Mouse (Mus musculus) liver, embryonic 13.5 days (tissue): ENCODE measurements around the gene St6gal1. TPM values are rescaled to one million over a fixed set of nuclear protein-coding genes. Genes with fewer than 3 reads are reported as not detected.
"Not testable (repeated sequence)": the region's sequence is repeated elsewhere in the genome, so short reads cannot be mapped to it uniquely, and the experiment has no call there.

ENCODE experiments used
- ATAC-seq: fragments of 200-750 bp; cut with Nextera tagmentation; 2 replicates; pipeline ENCODE4 v1.8.0; 2017; ENCODE audit warnings: low read depth, mild to moderate bottlenecking, moderate number of reproducible peaks, moderate library complexity
- DNase-seq: peaks from one replicate; pipeline ENCODE4 v3.0.0; 2022
- H3K27ac ChIP-seq: fragments of 300-500 bp; sonication (generic); 2 replicates; pipeline ENCODE4 v1.5.1; 2015; ENCODE audit warnings: moderate library complexity, mild to moderate bottlenecking, inconsistent platforms
- H3K27me3 ChIP-seq: fragments of 300-500 bp; sonication (generic); 2 replicates; pipeline ENCODE4 v1.6.1; 2015; ENCODE audit warnings: mild to moderate bottlenecking, inconsistent platforms
- H3K36me3 ChIP-seq: fragments of 300-500 bp; sonication (generic); 2 replicates; pipeline ENCODE4 v1.6.1; 2015; ENCODE audit warnings: mild to moderate bottlenecking, inconsistent platforms
- H3K4me1 ChIP-seq: fragments of 300-500 bp; sonication (generic); replicated peaks from 2 replicates; pipeline ENCODE4 v1.6.1; 2015; ENCODE audit warnings: inconsistent platforms
- H3K4me2 ChIP-seq: fragments of 300-500 bp; sonication (generic); 2 replicates; pipeline ENCODE4 v1.6.1; 2015; ENCODE audit warnings: inconsistent platforms, mild to moderate bottlenecking, moderate library complexity
- H3K4me3 ChIP-seq: fragments of 300-500 bp; sonication (generic); replicated peaks from 2 replicates; pipeline ENCODE4 v1.5.1; 2015; ENCODE audit warnings: mild to moderate bottlenecking, inconsistent platforms
- H3K9ac ChIP-seq: fragments of 300-500 bp; sonication (generic); 2 replicates; pipeline ENCODE4 v1.6.1; 2015; ENCODE audit warnings: mild to moderate bottlenecking, inconsistent platforms
- H3K9me3 ChIP-seq: fragments of 300-500 bp; sonication (generic); replicated peaks from 2 replicates; pipeline ENCODE4 v1.6.1; 2016; ENCODE audit warnings: inconsistent platforms
- WGBS: fragments of 180-500 bp; shearing (Covaris S2); methylation state at CpG from one replicate; pipeline ENCODE4 v1.1.7; 2015; ENCODE audit not compliant: insufficient replicate concordance; 5-methylcytosine and 5-hydroxymethylcytosine counted together
- polyA plus RNA-seq: library from polyadenylated mRNA; unstranded; fragments of >200 nt; fragmentation: Nextera tagmentation; extraction: Ambion mirVana; gene quantifications from 2 replicates; pipeline ENCODE4 v1.2.1, GENCODE M21; 2015

St6gal1 gene
- 7.5 and 10.1 TPM in 2 replicates for polyA plus RNA-seq

- Histone ChIP-seq H3K9me3 (no peaks in the 10 kb centered on the region), H3K4me2 (peak within 1 kb of the TSS; percentile 65), H3K36me3 (no peaks in the 10 kb centered on the region), H3K4me1 (no peaks in the 10 kb centered on the region; the same call in 1 of the 2 replicates), H3K4me3 (peak within 1 kb of the TSS; percentile 58), H3K27me3 (peaks cover 72% of the 10 kb centered on the region), H3K9ac (peak within 1 kb of the TSS; percentile 60), H3K27ac (no peak within 1 kb of the TSS)
- 1% methylated on average over 20 of the region's 20 CpGs for WGBS
- DNase-seq (peak; percentile 9), ATAC-seq (peak; percentile 23; the same call in 1 of the 2 replicates)
Measured at GRCm38 (mm10) chr16:23224671-23225068, at the start of gene St6gal1. TSS of gene St6gal1 (plus strand) at chr16:23224740.

DNA sequence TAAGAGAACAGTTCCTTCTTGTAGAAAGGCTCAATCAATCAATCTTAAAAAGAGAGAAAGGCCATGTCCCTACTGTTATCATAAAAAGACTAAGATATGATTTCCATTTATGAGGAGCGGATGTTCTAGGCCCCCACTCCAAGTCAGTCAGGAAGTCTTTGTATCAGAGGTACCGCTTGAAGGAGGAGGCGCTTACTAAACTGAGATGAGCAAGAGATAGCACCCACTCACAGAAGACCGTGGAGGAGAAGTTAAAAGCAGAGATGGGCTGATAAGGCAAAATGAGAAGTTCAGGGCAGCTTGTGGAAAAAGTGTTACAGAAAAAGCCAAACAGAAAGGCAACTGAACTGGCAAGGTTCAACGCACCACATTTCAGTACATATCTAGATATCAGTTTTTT, 49.7 kb upstream of the St6gal1 start:
- 0 out of 2 replicates have a peak overlapping the region, but pooled peaks have one; percentile 18 for H3K27ac ChIP-seq
- no peaks in the 10 kb centered on the region for H3K36me3 ChIP-seq
- no peak overlapping the region for H3K4me2 ChIP-seq
- ATAC-seq, result no peak
- DNase-seq, result no peak
- H3K4me1 ChIP-seq, result 0 out of 2 replicates have a peak, but pooled peaks cover 7% of the 10 kb centered on the region
- H3K9ac ChIP-seq, result no peak overlapping the region
- WGBS, result 27% methylated on average over 5 of the region's 5 CpGs
- no peak overlapping the region for H3K4me3 ChIP-seq
- H3K9me3 ChIP-seq, result no peaks in the 10 kb centered on the region
- no peaks in the 10 kb centered on the region for H3K27me3 ChIP-seq

- H3K4me2 ChIP-seq, result no peak overlapping the region
- no peak overlapping the region for H3K4me3 ChIP-seq
- no peaks in the 10 kb centered on the region for H3K36me3 ChIP-seq
- H3K27me3 ChIP-seq, result no peaks in the 10 kb centered on the region
- DNase-seq (no peak), ATAC-seq (no peak)
- H3K9me3 ChIP-seq, result no peaks in the 10 kb centered on the region
- H3K4me1 ChIP-seq, result 0 out of 2 replicates have a peak, but pooled peaks cover 7% of the 10 kb centered on the region
- no peak overlapping the region for H3K9ac ChIP-seq
- no peak overlapping the region for H3K27ac ChIP-seq
- 13% methylated on average over 3 of the region's 3 CpGs for WGBS
Measured at GRCm38 (mm10) chr16:23175956-23176355, 48.6 kb upstream of the St6gal1 start.

DNA sequence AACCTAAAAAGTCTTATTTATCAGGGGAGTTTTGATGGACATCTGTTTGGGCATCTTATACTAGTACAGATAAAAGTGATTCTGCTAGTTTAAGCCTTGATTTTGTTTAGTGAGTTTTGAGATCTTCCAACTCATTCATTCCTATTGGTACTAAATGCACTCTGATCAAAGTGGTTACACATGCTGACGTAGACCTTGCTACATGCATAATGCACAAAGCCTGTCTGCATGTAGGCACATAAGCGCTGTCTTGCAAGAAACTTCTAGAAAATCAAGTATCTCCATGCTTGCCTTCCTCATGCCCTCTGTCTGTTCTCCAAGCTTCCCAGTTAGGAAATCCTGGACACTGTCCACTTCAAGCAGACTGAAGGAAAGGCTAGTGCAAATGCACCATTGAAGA, 46.7 kb upstream of the St6gal1 start:
- WGBS, result 71% methylated on average over 2 of the region's 2 CpGs
- no peak for ATAC-seq

DNA sequence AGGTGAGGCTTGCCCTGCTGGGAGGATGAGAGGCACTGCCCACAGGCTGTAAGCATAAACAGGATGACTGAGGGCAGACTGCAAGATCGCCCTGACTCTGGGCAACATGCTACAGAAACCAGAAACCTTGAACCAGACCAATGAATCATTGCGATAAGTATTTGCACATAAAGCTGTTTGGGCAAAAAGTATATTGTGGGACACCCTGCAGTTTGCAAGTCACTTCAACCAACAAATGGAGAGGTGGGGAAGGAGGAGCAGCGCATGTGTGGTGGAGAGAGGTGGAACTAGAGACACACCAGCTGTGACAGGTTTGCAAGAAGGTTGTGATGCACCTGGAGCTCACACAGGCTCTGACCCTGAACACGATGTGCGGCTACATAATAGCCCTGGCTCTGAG, 45.7 kb upstream of the St6gal1 start:
- no peak overlapping the region for H3K4me2 ChIP-seq

More for the DNA sequence above, 46.7 kb upstream of the St6gal1 start:
- Histone ChIP-seq H3K27me3 (no peaks in the 10 kb centered on the region), H3K4me1 (0 out of 2 replicates have a peak, but pooled peaks cover 7% of the 10 kb centered on the region), H3K9ac (no peak overlapping the region), H3K4me2 (no peak overlapping the region), H3K36me3 (no peaks in the 10 kb centered on the region), H3K4me3 (no peak overlapping the region), H3K27ac (no peak overlapping the region), H3K9me3 (no peaks in the 10 kb centered on the region)
- DNase-seq, result no peak

DNA sequence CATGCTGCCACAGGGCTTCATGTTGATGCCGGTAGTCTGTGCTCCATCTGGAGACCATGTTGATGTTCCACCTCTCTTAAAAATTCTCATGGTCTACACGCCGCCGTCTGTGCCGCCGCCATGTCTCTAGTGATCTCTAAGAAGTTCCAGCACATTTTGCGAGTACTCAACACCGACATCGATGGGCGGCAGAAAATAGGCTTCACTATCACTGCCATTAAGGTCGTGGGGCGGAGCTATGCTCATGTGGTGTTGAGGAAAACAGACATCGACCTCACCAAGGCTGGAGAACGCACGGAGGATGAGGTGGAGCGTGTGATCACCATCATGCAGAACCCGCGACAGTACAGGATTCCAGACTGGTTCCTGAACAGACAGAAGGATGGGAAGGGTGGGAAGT, 45.1 kb upstream of the St6gal1 start:
- WGBS, result 78% methylated on average over 18 of the region's 18 CpGs
- not testable (repeated sequence) for ATAC-seq, H3K4me3 ChIP-seq, H3K9me3 ChIP-seq, H3K27ac ChIP-seq, H3K27me3 ChIP-seq, H3K9ac ChIP-seq, H3K4me1 ChIP-seq, H3K4me2 ChIP-seq, H3K36me3 ChIP-seq, DNase-seq

More for the DNA sequence above, 45.7 kb upstream of the St6gal1 start:
- Histone ChIP-seq H3K4me1 (0 out of 2 replicates have a peak, but pooled peaks cover 7% of the 10 kb centered on the region), H3K36me3 (no peaks in the 10 kb centered on the region), H3K4me3 (no peak overlapping the region), H3K9ac (no peak overlapping the region), H3K27ac (no peak overlapping the region), H3K27me3 (no peaks in the 10 kb centered on the region), H3K9me3 (no peaks in the 10 kb centered on the region)
- 82% methylated on average over 5 of the region's 5 CpGs for WGBS
- DNase-seq (no peak), ATAC-seq (no peak)

- no peaks in the 10 kb centered on the region for H3K27me3 ChIP-seq
- H3K9ac ChIP-seq, result no peak overlapping the region
- no peak for ATAC-seq
- H3K27ac ChIP-seq, result no peak overlapping the region
- no peak overlapping the region for H3K4me2 ChIP-seq
- no peak overlapping the region for H3K4me3 ChIP-seq
- no peaks in the 10 kb centered on the region for H3K9me3 ChIP-seq
- 22% methylated on average over 4 of the region's 4 CpGs for WGBS
- no peaks in the 10 kb centered on the region for H3K4me1 ChIP-seq
- DNase-seq, result no peak
- H3K36me3 ChIP-seq, result no peaks in the 10 kb centered on the region
Measured at GRCm38 (mm10) chr16:23181054-23181453, 43.5 kb upstream of the St6gal1 start.

- no peaks in the 10 kb centered on the region for H3K9me3 ChIP-seq
- H3K4me1 ChIP-seq, result no peaks in the 10 kb centered on the region
- H3K9ac ChIP-seq, result no peak overlapping the region
- no peak overlapping the region for H3K4me3 ChIP-seq
- no peak overlapping the region for H3K27ac ChIP-seq
- H3K27me3 ChIP-seq, result no peaks in the 10 kb centered on the region
- no peak overlapping the region for H3K4me2 ChIP-seq
- 23% methylated on average over 3 of the region's 3 CpGs for WGBS
- DNase-seq (no peak), ATAC-seq (no peak)
- no peaks in the 10 kb centered on the region for H3K36me3 ChIP-seq
Measured at GRCm38 (mm10) chr16:23181487-23181886, 43.1 kb upstream of the St6gal1 start.

DNA sequence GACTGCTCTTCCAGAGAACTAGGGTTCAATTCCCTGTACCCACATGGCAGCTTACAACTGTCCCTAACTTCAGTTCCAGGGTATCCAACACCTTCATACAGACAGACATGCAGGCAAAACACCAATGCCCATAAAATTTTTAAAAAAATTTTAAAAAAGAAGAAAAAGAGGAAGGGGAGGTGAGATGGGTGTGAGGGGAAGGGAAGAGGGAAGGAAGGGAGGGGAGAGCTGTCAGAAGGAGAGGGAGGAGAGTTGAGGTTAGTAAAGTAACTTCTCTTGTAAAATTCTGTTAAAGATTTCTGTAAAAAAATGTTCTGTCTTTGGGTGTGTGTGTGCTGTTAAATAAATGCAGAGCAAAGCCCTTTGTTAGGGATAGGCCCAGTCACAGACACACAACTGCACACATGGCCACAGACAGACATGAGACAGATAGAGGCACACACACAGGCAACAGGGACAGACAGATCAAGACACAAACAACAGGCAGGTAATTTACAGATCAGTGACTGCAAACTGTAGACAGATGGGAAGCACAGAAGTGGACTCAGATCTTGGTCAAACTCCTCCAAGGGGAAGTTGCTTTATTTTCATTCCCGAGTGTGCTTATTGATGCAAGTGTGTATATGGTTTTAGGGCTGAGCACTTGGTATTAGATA, 42.5 kb upstream of the St6gal1 start:
- no peaks in the 10 kb centered on the region for H3K36me3 ChIP-seq
- no peak for DNase-seq
- H3K27ac ChIP-seq, result no peak overlapping the region
- no peak for ATAC-seq
- H3K4me3 ChIP-seq, result no peak overlapping the region
- H3K9ac ChIP-seq, result no peak overlapping the region
- no peaks in the 10 kb centered on the region for H3K9me3 ChIP-seq
- no peak overlapping the region for H3K4me2 ChIP-seq
- no peaks in the 10 kb centered on the region for H3K4me1 ChIP-seq
- 22% methylated on average over 1 of the region's 1 CpGs for WGBS
- no peaks in the 10 kb centered on the region for H3K27me3 ChIP-seq

DNA sequence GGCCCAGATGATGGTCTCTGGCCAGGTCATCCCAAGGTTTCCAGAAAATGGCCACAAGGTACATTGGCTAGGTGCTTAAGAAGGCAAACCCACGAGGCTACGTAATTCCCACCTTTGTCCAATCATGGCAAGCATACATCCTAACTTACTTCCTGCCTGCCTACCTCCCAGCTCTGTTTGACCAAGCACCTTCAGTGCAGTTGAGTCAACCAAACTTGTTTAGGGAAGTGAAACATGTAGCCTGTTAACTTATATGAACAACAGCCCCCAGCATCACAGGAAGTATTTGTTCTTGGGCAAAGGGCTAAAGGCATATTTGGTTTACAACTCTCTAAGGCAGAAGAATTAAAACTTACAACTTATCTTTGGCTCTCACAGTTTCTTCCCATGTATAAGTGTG, 38.7 kb upstream of the St6gal1 start:
- Histone ChIP-seq H3K9me3 (no peaks in the 10 kb centered on the region), H3K4me3 (no peak overlapping the region), H3K4me2 (no peak overlapping the region), H3K4me1 (no peaks in the 10 kb centered on the region), H3K9ac (no peak overlapping the region), H3K36me3 (no peaks in the 10 kb centered on the region), H3K27ac (no peak overlapping the region), H3K27me3 (no peaks in the 10 kb centered on the region)
- DNase-seq, result no peak
- 56% methylated on average over 2 of the region's 2 CpGs for WGBS
- no peak for ATAC-seq

- no peak overlapping the region for H3K4me3 ChIP-seq
- ATAC-seq (no peak), DNase-seq (no peak)
- H3K27ac ChIP-seq, result no peak overlapping the region
- no peaks in the 10 kb centered on the region for H3K36me3 ChIP-seq
- H3K4me2 ChIP-seq, result no peak overlapping the region
- H3K27me3 ChIP-seq, result no peaks in the 10 kb centered on the region
- H3K9me3 ChIP-seq, result no peaks in the 10 kb centered on the region
- no peak overlapping the region for H3K9ac ChIP-seq
- no peaks in the 10 kb centered on the region for H3K4me1 ChIP-seq
- 42% methylated on average over 4 of the region's 4 CpGs for WGBS
Measured at GRCm38 (mm10) chr16:23186418-23186817, 38.1 kb upstream of the St6gal1 start.

GRCm38 (mm10) chr16:23187983-23188382, 36.6 kb upstream of the St6gal1 start:
- no peaks in the 10 kb centered on the region for H3K4me1 ChIP-seq
- H3K27ac ChIP-seq, result no peak overlapping the region
- DNase-seq (no peak), ATAC-seq (no peak)
- H3K27me3 ChIP-seq, result no peaks in the 10 kb centered on the region
- 53% methylated on average over 7 of the region's 7 CpGs for WGBS
- no peak overlapping the region for H3K4me2 ChIP-seq
- H3K9ac ChIP-seq, result no peak overlapping the region
- H3K4me3 ChIP-seq, result no peak overlapping the region
- no peaks in the 10 kb centered on the region for H3K36me3 ChIP-seq
- H3K9me3 ChIP-seq, result no peaks in the 10 kb centered on the region
